Mouse (Mus musculus): ENCODE results near the gene Rph3a.

Rph3a gene

GRCm38 (mm10) chr5:121009811-121010569 lies at the start of gene Rph3a:
Rph3a (minus strand) TSS chr5:121010092.
- no peak for DNase-seq (ENCODE audit: low spot score in 2 of 2)

- peak in 1 of 2 experiments; percentile 13 for DNase-seq (ENCODE audit: low spot score in 2 of 2)
These were observed 48.4 kb upstream of the Rph3a start for GRCm38 (mm10) chr5:121058261-121058660.

GRCm38 (mm10) chr5:121053886-121054285 lies 44.0 kb upstream of the Rph3a start:
- peak in 1 of 2 experiments; percentile 18 for DNase-seq (ENCODE audit: low spot score in 2 of 2)

- DNase-seq (ENCODE audit: low spot score in 2 of 2) = no peak
These were observed 31.9 kb upstream of the Rph3a start for GRCm38 (mm10) chr5:121041791-121042190.

- peak; percentile 35 to 37 for DNase-seq (ENCODE audit: low spot score in 2 of 2)
These were observed 29.6 kb upstream of the Rph3a start for GRCm38 (mm10) chr5:121039465-121039864.

- DNase-seq (ENCODE audit: low spot score in 2 of 2) = no peak
These were observed 20.3 kb upstream of the Rph3a start for GRCm38 (mm10) chr5:121030161-121030560.

GRCm38 (mm10) chr5:121019505-121019904 lies 9.6 kb upstream of the Rph3a start:
- DNase-seq (ENCODE audit: low spot score in 2 of 2) = peak; percentile 45 to 56

- DNase-seq (ENCODE audit: low spot score in 2 of 2) = no peak
These were observed 7.8 kb upstream of the Rph3a start for GRCm38 (mm10) chr5:121017699-121018098.

GRCm38 (mm10) chr5:121016405-121016804 lies 6.5 kb upstream of the Rph3a start:
- no peak for DNase-seq (ENCODE audit: low spot score in 2 of 2)

GRCm38 (mm10) chr5:121014496-121014895 lies 4.6 kb upstream of the Rph3a start:
- no peak for DNase-seq (ENCODE audit: low spot score in 2 of 2)

- DNase-seq (ENCODE audit: low spot score in 2 of 2) = no peak
These were observed 2.1 kb upstream of the Rph3a start for GRCm38 (mm10) chr5:121011962-121012361.

GRCm38 (mm10) chr5:121009406-121009805 lies 486 bp downstream of the Rph3a start:
- DNase-seq (ENCODE audit: low spot score in 2 of 2) = peak; percentile 75

- DNase-seq (ENCODE audit: low spot score in 2 of 2) = peak in 1 of 2 experiments; percentile 47
These were observed 1.3 kb downstream of the Rph3a start for GRCm38 (mm10) chr5:121008411-121009239.

- no peak for DNase-seq (ENCODE audit: low spot score in 2 of 2)
These were observed 2.3 kb downstream of the Rph3a start for GRCm38 (mm10) chr5:121007563-121007962.

- DNase-seq (ENCODE audit: low spot score in 2 of 2) = peak; percentile 43 to 50
These were observed 2.8 kb downstream of the Rph3a start for GRCm38 (mm10) chr5:121007130-121007529.

GRCm38 (mm10) chr5:121006176-121006575 lies 3.7 kb downstream of the Rph3a start:
- DNase-seq (ENCODE audit: low spot score in 2 of 2) = peak in 1 of 2 experiments; percentile 29

GRCm38 (mm10) chr5:121003781-121004180 lies 6.1 kb downstream of the Rph3a start:
- peak; percentile 67 to 68 for DNase-seq (ENCODE audit: low spot score in 2 of 2)

- DNase-seq (ENCODE audit: low spot score in 2 of 2) = no peak
These were observed 10.3 kb downstream of the Rph3a start for GRCm38 (mm10) chr5:120999573-120999972.

- no peak for DNase-seq (ENCODE audit: low spot score in 2 of 2)
These were observed 21.5 kb downstream of the Rph3a start for GRCm38 (mm10) chr5:120988373-120988772.

GRCm38 (mm10) chr5:120983029-120983428 lies 26.9 kb downstream of the Rph3a start:
- no peak for DNase-seq (ENCODE audit: low spot score in 2 of 2)

- DNase-seq (ENCODE audit: low spot score in 2 of 2) = no peak
These were observed 28.7 kb downstream of the Rph3a start for GRCm38 (mm10) chr5:120981211-120981610.

- no peak for DNase-seq (ENCODE audit: low spot score in 2 of 2)
These were observed 29.8 kb downstream of the Rph3a start for GRCm38 (mm10) chr5:120980116-120980515.

- no peak for DNase-seq (ENCODE audit: low spot score in 2 of 2)
These were observed 33.8 kb downstream of the Rph3a start for GRCm38 (mm10) chr5:120976138-120976537.
